Mouse (Mus musculus) mouse embryonic stem cell (cell line): ENCODE data around the gene Socs7.
"Not testable (repeated sequence)": the region's sequence is repeated elsewhere in the genome, so short reads cannot be mapped to it uniquely, and the experiment has no call there.

ENCODE experiments used
- in situ Hi-C, 2 experiments: fragments of 300-500 bp; cut with MboI; formaldehyde crosslinking; loops; 1 replicate in 1 of 2; 3 replicates in 1 of 2; pipeline ENCODE4 v1.14.3; 2019 to 2020; ENCODE audit warnings: low sequenced_read_pairs in 2 of 2, low pct_unique_long_range_greater_than_20kb in 1 of 2, mixed read lengths in 1 of 2; ENCODE audit not compliant: unreplicated experiment in 1 of 2

Gene Socs7

DNA sequence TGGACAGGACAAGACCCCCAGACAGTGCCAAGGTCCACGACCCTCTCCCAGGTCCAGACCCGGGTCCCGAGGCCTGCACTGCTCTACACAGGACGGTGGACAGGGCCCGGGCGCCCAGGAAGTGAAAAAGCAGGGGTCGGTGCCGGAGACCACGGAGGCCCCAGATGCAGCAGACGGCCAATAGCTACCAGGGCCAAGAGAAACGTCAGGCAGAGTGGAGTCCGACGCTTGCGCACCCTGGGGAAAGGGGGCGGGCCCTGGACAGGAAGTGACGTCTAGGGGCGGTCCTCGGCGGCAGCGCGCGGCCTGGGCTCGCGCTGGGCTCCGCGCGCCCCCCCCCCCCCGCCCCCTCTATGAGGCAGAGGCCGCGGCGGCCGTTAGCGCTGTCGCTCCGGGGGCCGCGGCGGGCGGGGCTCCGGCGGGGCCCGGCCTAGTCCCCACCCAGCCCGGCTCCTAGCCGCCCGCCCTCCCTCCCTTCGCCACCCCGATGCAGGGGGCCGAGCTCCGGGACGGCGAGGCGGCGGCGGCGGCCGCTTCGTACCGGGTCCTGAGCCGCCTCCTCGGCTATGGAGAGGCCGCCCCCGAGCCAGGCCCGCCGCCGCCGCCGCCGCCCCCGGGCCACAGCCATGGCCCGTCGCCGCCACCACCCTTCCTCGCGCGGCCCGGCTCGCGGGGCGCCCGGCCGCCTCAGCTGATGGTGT, at the start of gene Socs7:
Gene Socs7, plus strand, starts transcription at position 604 of the 701 bp plus-strand sequence.
- in situ Hi-C loops = no loop called here

DNA sequence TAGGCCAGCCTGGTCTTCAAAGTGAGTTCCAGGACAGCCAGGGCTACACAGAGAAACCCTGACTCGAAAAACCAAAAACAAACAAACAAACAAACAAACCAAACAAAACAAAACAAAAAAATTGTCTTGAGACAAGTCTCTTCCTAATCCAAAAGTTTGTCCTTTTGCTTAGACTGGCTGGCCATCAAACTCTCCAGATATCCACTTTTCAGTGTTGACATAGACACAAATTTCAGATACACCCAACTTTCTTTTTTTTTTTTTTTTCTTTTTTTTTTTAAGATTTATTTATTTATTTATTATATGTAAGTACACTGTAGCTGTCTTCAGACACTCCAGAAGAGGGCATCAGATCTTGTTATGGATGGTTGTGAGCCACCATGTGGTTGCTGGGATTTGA, 49.5 kb upstream of the Socs7 start:
- in situ Hi-C loops = not testable (repeated sequence)

DNA sequence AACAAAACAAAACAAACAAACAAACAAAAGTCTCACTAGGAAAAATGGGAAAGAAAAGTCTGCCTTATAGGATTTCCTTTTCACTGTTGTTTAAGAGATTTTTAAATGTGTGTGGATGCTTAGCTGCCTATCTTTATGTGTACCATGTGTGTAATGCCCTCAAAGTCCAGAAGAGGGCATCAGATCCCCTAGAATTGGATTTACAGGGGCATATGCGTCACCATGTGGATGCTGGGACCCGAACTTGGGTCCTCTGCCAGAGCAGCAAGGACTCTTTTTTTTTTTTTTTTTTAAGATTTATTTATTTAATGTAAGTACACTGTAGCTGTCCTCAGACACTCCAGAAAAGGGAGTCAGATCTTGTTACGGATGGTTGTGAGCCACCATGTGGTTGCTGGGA, 48.2 kb upstream of the Socs7 start:
- in situ Hi-C loops = no loop called here

DNA sequence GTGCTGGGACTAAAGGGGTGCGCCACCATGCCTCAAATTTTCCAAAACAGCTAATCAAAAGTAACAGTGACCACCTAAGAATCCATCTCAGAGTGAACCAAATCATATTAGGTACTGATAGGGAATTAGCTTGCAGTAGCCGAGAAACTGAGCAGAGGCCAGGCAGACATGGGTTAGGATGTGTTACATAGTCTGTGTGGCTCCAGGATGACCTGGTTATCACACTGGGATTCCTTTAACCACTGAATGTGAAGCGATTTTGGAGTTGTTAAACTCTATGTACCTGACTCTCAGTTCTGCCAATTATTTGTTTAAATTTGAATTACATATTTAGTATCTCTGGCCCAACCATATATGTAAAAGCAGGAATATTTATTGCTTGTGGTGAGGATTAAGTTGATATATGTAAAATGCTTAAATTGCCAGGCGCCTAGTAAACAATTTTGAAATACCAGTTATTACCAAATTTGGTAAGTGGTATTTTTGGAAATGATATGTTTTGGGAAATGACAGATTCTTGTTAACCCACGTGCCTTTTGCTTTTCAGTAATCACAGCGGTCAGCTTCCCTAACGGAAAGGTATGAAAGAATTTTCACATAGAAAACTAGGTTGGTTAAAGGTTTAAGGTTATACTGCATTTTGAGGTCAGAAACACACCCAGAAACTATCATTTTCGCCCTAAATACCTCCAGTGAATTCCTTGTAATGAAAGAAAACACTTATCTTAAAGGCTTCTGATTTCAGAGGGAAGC, 47.4 kb upstream of the Socs7 start:
- in situ Hi-C loops = no loop called here

DNA sequence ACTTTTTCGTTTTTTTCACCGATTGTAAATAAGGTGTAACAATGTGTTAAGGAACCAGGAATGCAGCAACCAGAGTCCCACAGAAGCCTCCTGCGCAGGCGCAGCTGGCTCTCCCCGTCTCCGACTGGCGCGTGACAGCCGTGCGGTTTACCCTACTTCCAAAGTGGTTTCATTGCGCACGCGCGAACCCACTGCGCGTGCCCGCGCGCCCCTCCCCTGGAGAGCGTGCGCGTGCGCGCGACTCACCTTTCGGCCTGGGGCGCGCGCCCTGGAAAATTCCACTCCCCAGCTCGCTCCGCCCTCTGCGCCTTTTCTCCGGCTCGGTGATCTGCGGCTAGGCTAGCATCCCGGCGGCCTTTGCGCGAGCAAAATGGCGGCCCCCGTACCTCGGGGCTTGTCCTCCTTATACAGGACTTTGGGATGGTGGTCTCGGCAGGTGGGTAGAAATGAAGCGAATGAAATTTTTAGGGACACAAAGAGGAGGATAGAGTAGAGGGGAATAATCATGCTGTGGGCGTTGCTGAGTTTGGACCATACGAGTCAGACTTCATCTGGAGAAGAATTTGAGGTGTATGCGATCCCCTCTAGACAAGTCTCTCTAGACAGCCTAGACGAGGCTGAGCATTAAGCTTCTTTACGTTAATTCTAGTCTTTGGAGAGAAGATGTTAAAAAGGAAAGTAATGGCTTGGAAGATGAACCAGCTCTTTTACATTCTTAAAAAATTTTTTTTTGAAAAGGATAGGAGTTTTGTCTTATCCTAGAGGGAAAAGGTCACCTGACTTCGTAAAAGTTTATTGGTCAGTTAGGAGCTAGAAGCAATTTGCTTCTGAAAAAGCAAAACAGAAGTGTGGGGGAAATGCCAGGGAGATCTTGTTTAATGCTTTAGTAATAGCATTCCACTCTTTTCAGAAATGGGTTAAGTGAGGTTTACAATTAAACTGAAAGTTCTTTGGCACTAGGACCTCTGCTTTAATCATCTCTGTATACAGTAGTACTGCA, 46.5 kb upstream of the Socs7 start, which contains the start of gene Mrpl45:
Gene Mrpl45, plus strand, starts transcription at position 213 of the 1,000 bp plus-strand sequence.
- in situ Hi-C loops = no loop called here

DNA sequence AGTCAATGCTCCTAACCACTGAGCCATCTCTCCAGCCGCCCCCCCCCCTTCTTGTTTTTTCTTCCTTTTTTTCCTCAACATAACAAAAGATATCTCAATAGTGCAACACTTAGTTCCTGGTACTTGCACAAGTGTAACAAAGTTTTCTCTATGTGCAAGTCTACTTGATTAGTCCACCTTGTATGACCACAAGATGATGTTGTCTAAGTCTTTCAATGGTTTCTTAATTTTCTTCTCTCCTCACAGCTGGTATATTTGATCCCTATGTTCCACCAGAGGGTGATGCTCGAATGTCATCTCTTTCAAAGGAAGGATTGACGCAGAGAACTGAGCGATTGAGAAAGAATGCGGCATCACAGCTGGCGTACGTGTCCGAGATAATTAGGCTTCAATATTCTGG, 41.2 kb upstream of the Socs7 start:
- in situ Hi-C loops = no loop called here

DNA sequence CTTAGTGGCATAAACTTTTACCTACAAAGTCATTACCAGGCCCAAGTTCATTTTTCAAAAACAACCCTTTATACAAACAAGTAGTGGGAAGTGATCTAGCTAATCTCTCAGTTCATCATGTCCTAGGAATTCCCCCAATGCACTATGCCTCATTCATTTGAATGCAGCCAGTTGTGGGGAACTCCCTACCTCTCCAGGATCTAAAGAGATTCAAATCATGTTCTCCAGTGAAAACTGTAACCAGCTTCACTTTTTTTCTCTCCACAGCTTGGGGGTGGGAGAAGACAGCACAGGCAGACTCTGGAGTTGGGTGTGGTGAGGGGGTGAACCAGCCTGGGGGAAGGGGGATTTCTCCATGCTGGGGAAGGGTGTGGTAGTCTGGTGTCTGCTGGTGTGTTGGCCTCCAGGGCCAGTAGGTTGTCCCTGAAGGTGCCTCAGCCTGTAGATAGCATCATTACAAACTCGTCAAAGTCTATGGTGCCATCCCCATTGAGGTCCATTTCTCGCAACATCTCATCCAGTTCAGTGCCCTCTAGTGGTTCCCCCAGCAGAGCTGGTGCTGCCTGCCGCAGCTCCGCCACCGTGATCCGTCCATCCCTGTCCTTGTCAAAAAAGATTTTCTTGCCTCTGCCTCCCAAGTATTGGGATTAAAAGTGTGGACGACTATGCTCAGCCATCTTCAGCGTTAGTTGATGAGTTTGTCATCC, 40.3 kb upstream of the Socs7 start:
- in situ Hi-C loops = not testable (repeated sequence)

DNA sequence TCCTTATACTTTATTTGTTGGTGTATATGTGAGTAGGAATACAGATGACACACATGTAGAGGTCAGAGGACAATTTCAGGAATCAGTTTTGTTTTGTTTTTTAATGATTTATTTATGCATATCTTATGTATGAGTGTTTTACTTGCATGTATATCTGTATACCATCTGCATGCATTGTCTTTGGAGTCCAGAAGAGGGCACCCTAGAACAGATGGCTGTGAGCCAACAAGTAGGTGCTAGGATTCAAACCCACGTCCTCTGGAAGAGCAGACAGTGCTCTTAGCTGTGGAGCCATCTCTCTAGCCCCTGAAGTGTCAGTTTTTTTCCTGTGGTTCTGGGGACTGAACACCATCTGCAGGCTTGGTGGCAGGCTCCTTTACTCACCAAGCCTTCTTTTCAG, 37.1 kb upstream of the Socs7 start:
- in situ Hi-C loops = no loop called here

DNA sequence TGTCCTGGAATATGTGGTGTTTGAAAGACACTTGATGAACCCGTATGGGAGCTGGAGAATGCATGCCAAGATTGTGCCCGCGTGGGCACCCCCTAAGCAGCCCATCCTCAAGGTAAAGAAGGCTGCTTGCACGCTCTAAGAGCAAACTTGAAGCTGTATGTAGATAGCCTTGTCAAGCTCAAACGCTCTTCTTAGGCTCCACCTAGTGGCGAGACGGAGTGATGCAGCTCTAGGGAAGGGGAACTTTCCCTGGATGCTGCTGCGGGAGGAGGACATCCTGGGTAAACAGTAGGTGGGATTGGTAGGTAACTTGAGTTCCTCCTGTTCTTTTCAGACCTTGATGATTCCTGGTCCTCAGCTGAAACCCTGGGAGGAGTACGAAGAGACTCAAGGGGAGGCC, 34.2 kb upstream of the Socs7 start:
- in situ Hi-C loops = no loop called here

DNA sequence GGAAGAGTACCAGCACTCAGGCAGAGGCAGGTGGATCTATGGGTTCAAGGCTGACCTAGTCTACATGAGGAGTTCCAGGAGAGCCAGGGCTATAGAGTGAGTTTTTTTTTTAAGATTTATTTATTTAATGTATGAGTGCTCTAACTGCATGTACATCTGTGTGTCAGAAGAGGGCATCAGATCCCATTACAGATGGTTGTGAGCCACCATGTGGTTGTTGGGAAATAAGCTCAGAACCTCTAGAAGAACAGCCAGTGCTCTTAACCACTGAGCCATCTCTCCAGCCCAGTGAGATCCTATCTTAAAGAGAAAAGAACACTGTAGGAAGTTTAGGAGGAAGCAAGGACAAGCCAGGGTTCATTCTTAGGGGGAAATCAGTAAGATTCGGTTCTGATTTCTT, 32.0 kb upstream of the Socs7 start:
- in situ Hi-C loops = no loop called here

DNA sequence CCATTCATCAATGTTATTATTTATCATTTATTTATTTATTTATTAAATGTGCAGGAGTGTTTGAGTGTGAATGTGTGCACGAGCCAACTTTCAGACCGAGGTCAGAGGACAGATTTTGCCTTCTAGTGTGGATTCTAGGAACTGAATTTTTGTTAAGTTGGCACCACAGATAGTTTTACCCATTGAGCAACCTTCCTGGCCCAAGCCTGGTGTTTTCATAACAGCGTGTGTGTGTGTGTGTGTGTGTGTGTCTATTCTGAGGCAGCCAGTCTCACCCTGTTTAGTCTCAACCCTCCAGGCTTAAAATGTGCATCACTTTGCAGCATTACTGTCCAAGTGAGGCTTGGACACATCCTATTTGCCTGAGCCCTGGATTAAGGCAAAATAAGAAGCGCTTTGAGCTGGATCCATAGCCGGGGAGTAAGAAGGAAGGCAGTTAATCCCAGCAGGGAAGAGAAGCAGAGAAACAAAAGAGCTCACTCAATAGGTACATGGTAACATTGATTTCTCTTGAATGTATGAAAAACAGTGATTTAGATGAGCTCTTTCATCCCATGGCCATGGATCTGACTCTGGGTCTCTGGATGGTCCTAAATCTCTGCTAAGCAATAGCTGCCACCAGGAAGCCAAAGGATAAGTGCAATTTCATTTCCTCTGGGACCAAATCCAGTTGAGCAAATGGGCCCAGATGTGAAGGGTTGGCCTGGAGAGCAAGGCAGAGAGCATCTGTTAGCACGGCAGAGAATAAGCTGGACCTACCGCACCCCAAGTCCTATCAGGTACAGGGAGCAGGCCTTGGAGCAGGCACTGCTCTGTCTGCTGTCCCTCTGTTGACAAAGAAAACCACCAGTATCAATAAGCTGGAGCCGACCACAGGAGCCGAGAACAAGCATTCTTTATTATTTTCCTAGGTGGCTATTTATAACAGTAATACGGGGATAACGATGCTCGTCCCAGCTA, 30.8 kb upstream of the Socs7 start:
- in situ Hi-C loops = no loop called here

DNA sequence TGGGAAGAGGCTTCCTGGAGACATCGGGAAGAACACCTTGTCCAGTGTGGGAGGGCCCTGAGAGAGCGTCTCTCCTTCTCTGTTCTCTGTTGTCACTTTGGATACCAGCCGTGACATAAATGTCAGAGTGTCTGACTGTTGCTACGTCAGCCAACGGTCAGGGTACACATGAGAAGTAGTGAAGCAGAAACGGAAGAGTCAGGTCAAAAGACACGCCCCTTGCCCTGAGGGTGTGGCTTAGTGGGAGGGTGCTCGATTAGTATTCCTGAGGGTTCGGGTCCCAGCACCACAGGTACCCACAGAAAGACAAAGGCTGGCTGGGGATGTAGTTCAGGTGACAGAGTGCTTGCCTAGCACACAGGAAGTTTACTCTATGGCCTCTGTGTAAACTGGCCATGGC, 29.3 kb upstream of the Socs7 start:
- in situ Hi-C loops = no loop called here

DNA sequence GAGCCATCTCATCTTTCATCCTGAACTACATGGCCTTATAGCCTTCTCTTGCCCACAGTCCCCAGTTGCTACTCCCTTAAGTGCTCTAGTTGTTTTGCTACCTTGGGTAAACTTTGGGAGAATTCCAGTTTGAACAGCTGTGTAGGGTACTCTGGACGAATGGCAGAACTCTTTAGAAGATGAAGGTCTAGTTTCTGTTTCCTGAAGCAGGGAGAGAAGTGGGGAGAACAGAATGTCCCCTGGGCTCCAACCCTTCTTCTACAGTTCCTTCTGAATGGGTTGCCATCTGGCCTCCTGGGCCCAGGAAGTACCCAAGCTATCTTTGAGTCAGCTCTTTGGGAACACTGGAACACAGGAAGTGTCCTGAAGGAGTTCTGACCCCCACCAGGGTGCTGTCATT, 28.5 kb upstream of the Socs7 start:
- in situ Hi-C loops = no loop called here

DNA sequence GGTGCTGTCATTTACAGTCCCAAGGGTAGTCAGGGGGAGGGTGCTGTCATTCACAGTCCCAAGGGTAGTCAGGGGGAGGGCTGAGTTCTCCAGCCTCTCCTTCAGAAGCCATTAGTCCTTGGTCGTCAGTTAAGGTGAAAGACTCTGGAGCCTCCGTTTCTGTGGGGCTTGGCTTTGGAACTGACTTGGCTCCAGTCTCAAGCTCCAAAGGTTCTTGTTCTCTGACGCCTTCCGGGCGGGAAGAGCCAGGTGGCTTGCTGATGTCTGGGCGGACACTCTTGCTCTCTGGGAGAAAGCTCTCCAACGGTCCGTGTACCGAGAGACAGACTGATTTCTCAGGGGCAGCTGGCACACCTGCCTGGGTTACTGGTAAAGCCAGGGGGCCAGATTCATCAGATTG, 28.0 kb upstream of the Socs7 start:
- in situ Hi-C loops = no loop called here

DNA sequence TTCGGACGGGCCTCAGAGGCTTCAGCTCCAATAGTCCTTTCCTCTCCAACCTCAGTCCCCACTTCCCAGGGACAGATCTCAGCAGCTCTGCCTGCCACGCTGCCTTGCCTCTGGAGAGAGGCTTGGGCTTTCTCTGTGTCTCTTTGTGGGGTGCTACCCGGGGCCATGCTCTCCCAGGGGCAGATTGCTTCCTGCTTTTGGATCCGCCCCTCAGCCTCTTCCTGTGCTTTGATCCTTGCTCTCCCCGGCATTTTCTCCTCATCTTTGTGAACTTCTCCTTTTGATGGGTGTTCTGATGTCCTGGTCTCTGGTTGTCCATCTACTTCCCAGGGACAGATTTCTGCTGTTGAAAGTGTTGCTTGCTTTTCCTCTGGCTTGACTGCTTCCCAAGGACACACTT, 26.1 kb upstream of the Socs7 start:
- in situ Hi-C loops = no loop called here

DNA sequence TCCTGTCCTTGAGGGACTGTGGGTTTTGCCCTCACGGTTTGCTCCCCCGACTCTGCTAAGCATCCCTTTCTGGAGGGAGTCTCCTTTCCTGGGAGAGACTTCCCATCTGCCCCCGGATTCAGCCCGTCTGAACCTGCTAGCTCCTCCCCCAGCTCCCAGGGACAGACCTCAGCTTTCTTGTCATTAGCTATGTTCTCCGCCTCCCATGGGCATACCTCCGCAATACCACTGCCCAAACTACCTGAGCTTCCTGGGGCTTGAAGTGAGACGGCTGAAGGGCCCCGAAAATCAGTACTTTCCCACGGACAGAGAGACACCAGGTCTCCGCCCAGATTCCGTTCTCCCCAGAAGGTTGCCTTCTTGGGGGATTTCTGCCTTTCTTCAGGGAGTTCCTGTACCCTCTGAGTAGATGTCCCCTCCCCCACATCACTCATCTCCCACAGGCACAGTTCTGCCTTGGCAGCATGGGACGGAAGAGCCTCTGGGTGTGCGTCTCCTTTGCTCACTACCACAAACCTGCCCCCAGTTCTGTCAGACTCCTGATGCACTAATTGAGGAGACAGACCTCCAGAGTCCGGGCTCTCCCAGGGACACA, 25.5 kb upstream of the Socs7 start:
- in situ Hi-C loops = no loop called here

DNA sequence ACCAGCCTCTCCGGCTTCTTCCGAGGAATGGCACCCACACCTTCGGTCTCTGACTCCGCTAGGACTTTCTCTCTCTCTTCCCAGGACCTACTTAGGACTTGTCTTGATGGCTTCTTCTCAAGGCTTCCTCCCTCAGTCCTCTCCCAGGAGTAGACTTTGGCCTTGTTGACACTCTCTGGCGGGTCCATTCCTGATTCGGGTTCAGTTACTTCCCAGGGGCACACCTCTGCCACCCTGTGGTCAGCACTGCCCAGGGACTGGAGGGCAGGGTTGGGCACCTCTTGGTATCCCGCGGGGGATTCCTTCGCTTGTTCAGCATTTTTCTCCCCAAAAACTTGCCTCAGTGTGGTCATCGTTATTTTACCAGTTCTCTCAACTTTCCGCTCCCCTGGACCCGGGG, 25.0 kb upstream of the Socs7 start:
- in situ Hi-C loops = no loop called here
